Mouse (Mus musculus): Measurements from ENCODE around the gene Ndufa4l2. TPM values are rescaled to one million over a fixed set of nuclear protein-coding genes. Genes with fewer than 3 reads are reported as not detected.

Gene Ndufa4l2
- polyA plus RNA-seq, 1 experiment: 1.1 TPM

GRCm38 (mm10) chr10:127514111-127514698 lies 562 bp upstream of the Ndufa4l2 start:
- Histone ChIP-seq H3K27me3 (ENCODE audit: control insufficient read depth) (peaks cover 77% of the 10 kb centered on the region), H3K4me1 (ENCODE audit: control insufficient read depth) (peaks cover 80% of the 10 kb centered on the region), H3K4me3 (replicated peaks) (peak overlapping the region; percentile 39), H3K36me3 (ENCODE audit: control insufficient read depth) (peaks cover 27% of the 10 kb centered on the region), H3K9me3 (ENCODE audit: control insufficient read depth, low read length) (peaks cover 13% of the 10 kb centered on the region; the same call in 1 of the 2 replicates)
- TF ChIP-seq GATA1 (IDR thresholded peaks at IDR 0.05; ENCODE audit: low read length): no peak
- TF ChIP-seq TAL1 (IDR thresholded peaks at IDR 0.05; ENCODE audit: low read length): no peak

- no peak for TF ChIP-seq GATA1 (IDR thresholded peaks at IDR 0.05; ENCODE audit: low read length)
- no peak for TF ChIP-seq TAL1 (IDR thresholded peaks at IDR 0.05; ENCODE audit: low read length)
- H3K9me3 ChIP-seq (ENCODE audit: control insufficient read depth, low read length): peaks cover 15% of the 10 kb centered on the region; the same call in 1 of the 2 replicates
- no peak overlapping the region for H3K4me3 ChIP-seq (replicated peaks)
- peaks cover 83% of the 10 kb centered on the region for H3K4me1 ChIP-seq (ENCODE audit: control insufficient read depth)
- H3K27me3 ChIP-seq (ENCODE audit: control insufficient read depth): peaks cover 65% of the 10 kb centered on the region
- H3K36me3 ChIP-seq (ENCODE audit: control insufficient read depth): peaks cover 39% of the 10 kb centered on the region
Observed at GRCm38 (mm10) chr10:127515271-127515982, 660 bp downstream of the Ndufa4l2 start.

GRCm38 (mm10) chr10:127515983-127516459 lies 1.3 kb downstream of the Ndufa4l2 start:
- peaks cover 89% of the 10 kb centered on the region for H3K4me1 ChIP-seq (ENCODE audit: control insufficient read depth)
- H3K27me3 ChIP-seq (ENCODE audit: control insufficient read depth): peaks cover 59% of the 10 kb centered on the region
- H3K36me3 ChIP-seq (ENCODE audit: control insufficient read depth): peaks cover 45% of the 10 kb centered on the region
- peaks cover 12% of the 10 kb centered on the region; the same call in 1 of the 2 replicates for H3K9me3 ChIP-seq (ENCODE audit: control insufficient read depth, low read length)
- H3K4me3 ChIP-seq (replicated peaks): no peak overlapping the region
- TF ChIP-seq TAL1 (IDR thresholded peaks at IDR 0.05; ENCODE audit: low read length) (no peak), GATA1 (IDR thresholded peaks at IDR 0.05; ENCODE audit: low read length) (no peak)

- peak overlapping the region; percentile 31 for H3K4me3 ChIP-seq (replicated peaks)
- TF ChIP-seq GATA1 (IDR thresholded peaks at IDR 0.05; ENCODE audit: low read length) (no peak), TAL1 (IDR thresholded peaks at IDR 0.05; ENCODE audit: low read length) (no peak)
- H3K9me3 ChIP-seq (ENCODE audit: control insufficient read depth, low read length): peaks cover 8% of the 10 kb centered on the region; the same call in 1 of the 2 replicates
- peaks cover 93% of the 10 kb centered on the region for H3K4me1 ChIP-seq (ENCODE audit: control insufficient read depth)
- H3K36me3 ChIP-seq (ENCODE audit: control insufficient read depth): peaks cover 49% of the 10 kb centered on the region
- H3K27me3 ChIP-seq (ENCODE audit: control insufficient read depth): peaks cover 52% of the 10 kb centered on the region
Observed at GRCm38 (mm10) chr10:127516576-127517260, 2.0 kb downstream of the Ndufa4l2 start.

GRCm38 (mm10) chr10:127517941-127518340 lies 3.2 kb downstream of the Ndufa4l2 start:
- H3K9me3 ChIP-seq (ENCODE audit: control insufficient read depth, low read length): peaks cover 4% of the 10 kb centered on the region; the same call in 1 of the 2 replicates
- peaks cover 49% of the 10 kb centered on the region for H3K36me3 ChIP-seq (ENCODE audit: control insufficient read depth)
- TF ChIP-seq GATA1 (IDR thresholded peaks at IDR 0.05; ENCODE audit: low read length) (no peak), TAL1 (IDR thresholded peaks at IDR 0.05; ENCODE audit: low read length) (no peak)
- no peak overlapping the region for H3K4me3 ChIP-seq (replicated peaks)
- peaks cover 44% of the 10 kb centered on the region for H3K27me3 ChIP-seq (ENCODE audit: control insufficient read depth)
- H3K4me1 ChIP-seq (ENCODE audit: control insufficient read depth): peaks cover 91% of the 10 kb centered on the region

GRCm38 (mm10) chr10:127519041-127519701 lies 4.4 kb downstream of the Ndufa4l2 start:
- H3K9me3 ChIP-seq (ENCODE audit: control insufficient read depth, low read length): peaks cover 4% of the 10 kb centered on the region; the same call in 1 of the 2 replicates
- H3K4me1 ChIP-seq (ENCODE audit: control insufficient read depth): peaks cover 79% of the 10 kb centered on the region
- H3K27me3 ChIP-seq (ENCODE audit: control insufficient read depth): peaks cover 42% of the 10 kb centered on the region
- no peak for TF ChIP-seq GATA1 (IDR thresholded peaks at IDR 0.05; ENCODE audit: low read length)
- TF ChIP-seq TAL1 (IDR thresholded peaks at IDR 0.05; ENCODE audit: low read length): no peak
- H3K4me3 ChIP-seq (replicated peaks): no peak overlapping the region
- peaks cover 49% of the 10 kb centered on the region for H3K36me3 ChIP-seq (ENCODE audit: control insufficient read depth)

- H3K4me1 ChIP-seq (ENCODE audit: control insufficient read depth): peaks cover 70% of the 10 kb centered on the region
- H3K27me3 ChIP-seq (ENCODE audit: control insufficient read depth): peaks cover 42% of the 10 kb centered on the region
- H3K36me3 ChIP-seq (ENCODE audit: control insufficient read depth): peaks cover 49% of the 10 kb centered on the region
- peaks cover 6% of the 10 kb centered on the region; the same call in 1 of the 2 replicates for H3K9me3 ChIP-seq (ENCODE audit: control insufficient read depth, low read length)
- peak overlapping the region; percentile 82 for H3K4me3 ChIP-seq (replicated peaks)
- no peak for TF ChIP-seq GATA1 (IDR thresholded peaks at IDR 0.05; ENCODE audit: low read length)
- TF ChIP-seq TAL1 (IDR thresholded peaks at IDR 0.05; ENCODE audit: low read length): no peak
Observed at GRCm38 (mm10) chr10:127519903-127520713, 5.3 kb downstream of the Ndufa4l2 start.
